Mouse (Mus musculus): ENCODE measurements around the gene Tanc2. TPM values are rescaled to one million over a fixed set of nuclear protein-coding genes. Genes with fewer than 3 reads are reported as not detected.

Gene Tanc2
- polyA plus RNA-seq, 1 experiment: 0.03 TPM

DNA sequence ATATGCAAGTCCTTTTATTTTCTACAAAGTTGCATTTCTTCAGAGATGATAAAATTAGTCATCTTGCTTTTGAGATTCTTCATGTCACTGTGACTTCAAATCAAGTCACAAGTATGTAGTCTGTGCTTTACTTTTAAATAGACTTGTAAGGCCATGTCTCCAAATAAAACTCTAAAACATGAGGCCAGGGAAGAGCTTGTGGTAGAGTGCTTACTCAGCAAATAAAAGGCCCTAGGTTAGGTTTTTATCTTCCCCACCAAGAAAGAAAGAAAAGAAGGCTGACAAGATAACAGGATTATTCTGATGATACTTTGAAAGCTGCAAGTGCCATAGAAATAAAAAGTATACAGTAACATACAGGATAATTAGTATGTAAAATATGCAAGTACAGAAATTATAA lies 188.0 kb downstream of the Tanc2 start:
- TF ChIP-seq TAL1 (IDR thresholded peaks at IDR 0.05; ENCODE audit: low read length) (no peak), GATA1 (IDR thresholded peaks at IDR 0.05; ENCODE audit: low read length) (no peak)

DNA sequence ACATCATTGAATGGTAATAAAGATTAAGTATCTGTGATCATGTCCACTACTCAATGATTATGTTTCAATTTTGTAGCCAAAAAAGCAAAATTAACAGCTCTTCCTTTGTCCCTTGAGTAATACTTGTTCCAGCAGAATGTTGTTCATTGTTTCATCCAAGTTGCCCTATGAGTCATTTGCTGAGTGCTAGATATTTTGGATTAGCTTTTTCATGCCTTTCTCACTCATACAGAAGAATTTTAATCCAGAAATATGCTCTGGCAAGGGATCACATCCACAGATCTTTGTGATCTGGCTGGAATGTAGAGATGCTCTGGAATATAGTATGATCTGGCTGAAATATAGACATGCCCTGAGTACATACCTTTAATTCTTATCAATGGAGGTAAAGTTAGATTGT lies 202.7 kb downstream of the Tanc2 start:
- Histone ChIP-seq H3K9me3 (ENCODE audit: control insufficient read depth, low read length) (no peaks in the 10 kb centered on the region), H3K36me3 (ENCODE audit: control insufficient read depth) (no peaks in the 10 kb centered on the region), H3K4me1 (ENCODE audit: control insufficient read depth) (no peaks in the 10 kb centered on the region), H3K27me3 (ENCODE audit: control insufficient read depth) (no peaks in the 10 kb centered on the region), H3K4me3 (replicated peaks) (no peak overlapping the region)
- TF ChIP-seq TAL1 (IDR thresholded peaks at IDR 0.05; ENCODE audit: low read length) (no peak), GATA1 (IDR thresholded peaks at IDR 0.05; ENCODE audit: low read length) (no peak)

More for the DNA sequence above, 188.0 kb downstream of the Tanc2 start:
- Histone ChIP-seq H3K36me3 (ENCODE audit: control insufficient read depth) (no peaks in the 10 kb centered on the region), H3K4me3 (replicated peaks) (no peak overlapping the region), H3K9me3 (ENCODE audit: control insufficient read depth, low read length) (no peaks in the 10 kb centered on the region), H3K27me3 (ENCODE audit: control insufficient read depth) (no peaks in the 10 kb centered on the region), H3K4me1 (ENCODE audit: control insufficient read depth) (no peaks in the 10 kb centered on the region)

DNA sequence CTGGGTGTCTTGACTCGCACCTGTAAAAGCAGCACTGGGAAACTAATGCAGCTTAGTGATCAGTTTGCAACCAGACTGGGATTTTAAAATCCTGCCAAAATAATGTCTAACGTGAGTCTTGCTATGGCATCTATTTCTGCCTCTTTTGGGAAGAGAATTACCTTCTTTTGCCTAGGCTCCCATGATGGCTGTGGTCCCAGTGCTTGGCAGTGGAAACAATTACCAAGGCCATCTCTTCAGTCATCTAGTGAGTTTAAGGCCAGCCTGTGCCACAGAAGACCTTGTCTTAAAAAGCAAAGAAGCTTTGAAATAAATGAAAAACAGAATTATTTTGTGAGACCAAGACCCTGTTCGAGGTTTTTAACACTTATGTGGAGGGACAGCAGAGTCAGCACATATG lies 213.9 kb downstream of the Tanc2 start:
- no peak overlapping the region for H3K4me3 ChIP-seq (replicated peaks)
- H3K27me3 ChIP-seq (ENCODE audit: control insufficient read depth): no peaks in the 10 kb centered on the region
- H3K4me1 ChIP-seq (ENCODE audit: control insufficient read depth): no peaks in the 10 kb centered on the region
- H3K36me3 ChIP-seq (ENCODE audit: control insufficient read depth): no peaks in the 10 kb centered on the region
- no peak for TF ChIP-seq TAL1 (IDR thresholded peaks at IDR 0.05; ENCODE audit: low read length)
- TF ChIP-seq GATA1 (IDR thresholded peaks at IDR 0.05; ENCODE audit: low read length): no peak
- H3K9me3 ChIP-seq (ENCODE audit: control insufficient read depth, low read length): no peaks in the 10 kb centered on the region

DNA sequence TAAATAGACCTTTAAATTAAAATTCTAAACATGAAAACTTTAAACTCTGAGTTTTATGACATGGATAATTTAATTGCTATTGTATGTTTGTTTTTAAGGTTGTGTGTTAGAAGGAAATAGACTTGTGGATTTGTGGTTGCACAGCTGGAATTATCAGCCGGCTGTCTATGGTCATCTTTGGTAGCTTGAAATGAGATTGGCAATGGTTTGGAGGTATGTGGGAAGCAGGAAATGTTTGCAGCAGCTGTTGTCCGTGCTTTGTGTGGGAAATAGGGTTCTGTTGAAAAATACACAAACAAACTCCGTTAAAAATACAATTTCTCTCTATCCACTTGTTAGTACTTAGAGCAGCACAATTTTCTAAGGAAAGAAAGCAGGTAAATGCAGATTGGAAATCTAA lies 215.0 kb downstream of the Tanc2 start:
- H3K36me3 ChIP-seq (ENCODE audit: control insufficient read depth): no peaks in the 10 kb centered on the region
- H3K9me3 ChIP-seq (ENCODE audit: control insufficient read depth, low read length): no peaks in the 10 kb centered on the region
- no peaks in the 10 kb centered on the region for H3K27me3 ChIP-seq (ENCODE audit: control insufficient read depth)
- H3K4me3 ChIP-seq (replicated peaks): no peak overlapping the region
- TF ChIP-seq GATA1 (IDR thresholded peaks at IDR 0.05; ENCODE audit: low read length) (no peak), TAL1 (IDR thresholded peaks at IDR 0.05; ENCODE audit: low read length) (no peak)
- H3K4me1 ChIP-seq (ENCODE audit: control insufficient read depth): no peaks in the 10 kb centered on the region

DNA sequence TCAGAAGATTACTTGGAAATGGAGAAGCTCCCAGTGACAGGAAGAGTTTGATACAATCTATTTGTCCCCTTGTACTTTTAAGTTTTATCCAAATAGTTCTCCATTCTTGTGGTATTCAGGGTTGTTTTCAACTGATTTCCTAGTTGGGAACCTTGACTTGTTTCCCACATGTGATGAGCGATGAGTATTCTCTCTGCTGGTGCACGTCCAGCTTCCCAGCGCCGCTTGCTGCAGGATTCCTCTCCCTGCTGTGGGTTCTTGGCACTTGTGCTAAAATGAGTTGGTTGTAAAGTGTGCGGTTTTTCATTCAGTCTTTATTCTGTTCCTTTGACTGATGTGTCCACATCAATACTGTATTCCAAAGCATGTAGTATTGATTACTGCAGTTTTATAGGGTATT lies 217.3 kb downstream of the Tanc2 start:
- Histone ChIP-seq H3K4me1 (ENCODE audit: control insufficient read depth) (no peaks in the 10 kb centered on the region), H3K36me3 (ENCODE audit: control insufficient read depth) (no peaks in the 10 kb centered on the region), H3K4me3 (replicated peaks) (no peak overlapping the region), H3K9me3 (ENCODE audit: control insufficient read depth, low read length) (no peaks in the 10 kb centered on the region), H3K27me3 (ENCODE audit: control insufficient read depth) (no peaks in the 10 kb centered on the region)
- TF ChIP-seq GATA1 (IDR thresholded peaks at IDR 0.05; ENCODE audit: low read length) (no peak), TAL1 (IDR thresholded peaks at IDR 0.05; ENCODE audit: low read length) (no peak)

DNA sequence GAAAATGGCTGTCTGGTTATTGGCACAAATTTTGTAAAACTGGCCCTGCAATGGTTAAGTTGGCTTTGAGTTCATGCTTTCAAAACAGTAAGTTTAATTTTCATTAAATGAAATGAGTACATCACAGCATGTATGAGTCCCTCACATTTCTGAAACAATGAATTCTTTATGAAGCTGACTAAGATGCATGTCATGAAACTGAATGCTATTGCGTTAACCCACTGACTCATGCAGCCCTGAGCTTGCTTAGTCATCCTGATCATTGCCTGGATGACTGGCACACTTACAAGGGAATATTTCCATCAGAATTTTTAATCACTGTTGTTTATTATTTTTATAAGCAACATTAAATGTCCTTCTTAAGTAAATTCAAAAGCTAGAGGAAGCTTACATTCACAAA lies 233.5 kb downstream of the Tanc2 start:
- H3K9me3 ChIP-seq (ENCODE audit: control insufficient read depth, low read length): no peaks in the 10 kb centered on the region
- TF ChIP-seq TAL1 (IDR thresholded peaks at IDR 0.05; ENCODE audit: low read length): no peak
- TF ChIP-seq GATA1 (IDR thresholded peaks at IDR 0.05; ENCODE audit: low read length): no peak

DNA sequence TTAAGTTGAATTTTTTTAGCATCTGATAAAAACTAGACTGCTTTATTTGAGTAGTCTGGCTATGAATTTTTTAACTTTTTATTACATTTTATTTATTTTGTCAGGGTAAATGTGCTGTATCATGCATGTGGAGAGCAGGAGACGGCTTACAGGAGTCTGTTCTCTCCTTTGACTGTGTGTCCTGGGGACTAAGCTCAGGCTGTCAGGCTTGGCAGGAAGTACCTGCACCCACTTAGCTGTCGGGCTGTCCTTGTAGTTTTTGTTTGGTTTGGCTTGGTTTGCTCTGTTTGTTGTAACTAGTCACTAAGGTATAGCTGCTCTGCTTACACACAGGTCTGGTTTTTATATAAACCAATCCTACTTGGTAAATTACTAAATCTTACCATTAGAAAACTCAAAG lies 234.0 kb downstream of the Tanc2 start:
- Histone ChIP-seq H3K27me3 (ENCODE audit: control insufficient read depth) (no peaks in the 10 kb centered on the region), H3K9me3 (ENCODE audit: control insufficient read depth, low read length) (no peaks in the 10 kb centered on the region), H3K36me3 (ENCODE audit: control insufficient read depth) (no peaks in the 10 kb centered on the region), H3K4me1 (ENCODE audit: control insufficient read depth) (no peaks in the 10 kb centered on the region), H3K4me3 (replicated peaks) (no peak overlapping the region)
- TF ChIP-seq TAL1 (IDR thresholded peaks at IDR 0.05; ENCODE audit: low read length) (no peak), GATA1 (IDR thresholded peaks at IDR 0.05; ENCODE audit: low read length) (no peak)

More for the DNA sequence above, 233.5 kb downstream of the Tanc2 start:
- no peaks in the 10 kb centered on the region for H3K36me3 ChIP-seq (ENCODE audit: control insufficient read depth)
- no peaks in the 10 kb centered on the region for H3K27me3 ChIP-seq (ENCODE audit: control insufficient read depth)
- no peak overlapping the region for H3K4me3 ChIP-seq (replicated peaks)
- H3K4me1 ChIP-seq (ENCODE audit: control insufficient read depth): no peaks in the 10 kb centered on the region

DNA sequence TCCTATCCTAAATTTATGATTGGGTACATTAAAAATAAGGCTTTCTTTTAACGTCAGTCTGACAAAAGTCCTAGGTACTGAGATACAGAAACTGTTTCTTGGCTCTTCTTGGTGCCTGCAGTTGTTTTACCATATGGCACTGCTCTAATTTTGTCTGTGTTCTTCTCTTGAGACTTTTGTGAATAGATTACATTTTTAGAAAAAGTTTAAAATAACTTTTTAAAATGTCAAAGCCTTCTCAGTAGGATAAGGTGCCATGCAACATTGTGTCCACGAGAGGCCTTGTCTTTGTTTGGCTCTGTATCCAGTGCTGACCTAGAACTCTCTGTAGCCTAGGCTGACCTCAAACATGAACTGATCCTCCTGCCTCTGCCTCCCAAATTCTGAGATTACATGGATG lies 238.4 kb downstream of the Tanc2 start:
- TF ChIP-seq GATA1 (IDR thresholded peaks at IDR 0.05; ENCODE audit: low read length) (no peak), TAL1 (IDR thresholded peaks at IDR 0.05; ENCODE audit: low read length) (no peak)
- Histone ChIP-seq H3K4me1 (ENCODE audit: control insufficient read depth) (no peaks in the 10 kb centered on the region), H3K27me3 (ENCODE audit: control insufficient read depth) (no peaks in the 10 kb centered on the region), H3K36me3 (ENCODE audit: control insufficient read depth) (no peaks in the 10 kb centered on the region), H3K4me3 (replicated peaks) (no peak overlapping the region), H3K9me3 (ENCODE audit: control insufficient read depth, low read length) (no peaks in the 10 kb centered on the region)

DNA sequence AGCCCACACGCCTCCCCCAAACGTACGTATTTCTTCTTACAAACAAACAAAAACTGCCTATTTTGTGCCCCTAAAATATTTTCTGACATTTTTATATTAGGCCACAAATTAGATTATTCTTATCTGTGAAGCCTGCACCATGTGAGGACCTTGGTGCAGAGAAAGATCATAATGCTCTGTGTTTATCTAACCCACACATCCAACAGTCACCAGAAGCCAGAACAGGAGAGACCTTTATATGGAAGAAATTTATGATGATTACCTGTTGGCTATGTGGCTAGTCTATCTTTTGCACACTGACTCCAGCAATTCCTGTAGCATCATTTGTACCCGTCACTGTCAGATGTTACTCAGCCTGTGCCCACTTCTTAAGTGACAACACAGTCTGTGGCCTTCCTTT lies 245.4 kb downstream of the Tanc2 start:
- no peaks in the 10 kb centered on the region for H3K9me3 ChIP-seq (ENCODE audit: control insufficient read depth, low read length)
- H3K36me3 ChIP-seq (ENCODE audit: control insufficient read depth): no peaks in the 10 kb centered on the region
- H3K4me3 ChIP-seq (replicated peaks): no peak overlapping the region
- no peak for TF ChIP-seq TAL1 (IDR thresholded peaks at IDR 0.05; ENCODE audit: low read length)
- H3K27me3 ChIP-seq (ENCODE audit: control insufficient read depth): no peaks in the 10 kb centered on the region
- peaks cover 33% of the 10 kb centered on the region for H3K4me1 ChIP-seq (ENCODE audit: control insufficient read depth)

DNA sequence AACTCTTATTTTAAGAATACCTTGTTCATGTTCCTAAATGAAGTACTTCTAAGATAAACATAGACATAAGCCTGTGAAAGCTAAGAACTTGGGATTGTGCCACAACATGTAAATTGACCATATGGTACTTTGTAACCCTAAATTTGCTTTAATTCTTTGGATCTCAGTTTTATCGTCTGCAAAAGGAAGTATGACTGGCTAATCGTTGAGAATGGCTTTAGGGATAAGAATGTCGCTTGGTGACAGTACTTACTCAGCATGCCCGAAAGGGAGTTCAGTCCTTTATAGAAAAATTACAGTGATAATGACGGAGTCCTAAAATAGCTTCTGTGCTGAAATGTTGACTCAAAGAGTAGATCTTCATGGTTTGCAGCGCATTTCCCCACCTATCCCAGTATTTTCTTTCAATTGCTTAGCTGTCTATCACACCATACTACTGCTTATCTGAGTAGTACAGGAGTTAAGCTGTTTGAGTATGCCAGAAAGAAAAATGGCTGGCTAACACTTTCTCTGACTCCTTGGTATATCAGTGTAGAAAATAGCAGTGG lies 246.6 kb downstream of the Tanc2 start:
- H3K4me3 ChIP-seq (replicated peaks): peak overlapping the region; percentile 14
- H3K4me1 ChIP-seq (ENCODE audit: control insufficient read depth): peaks cover 33% of the 10 kb centered on the region
- no peaks in the 10 kb centered on the region for H3K27me3 ChIP-seq (ENCODE audit: control insufficient read depth)
- no peaks in the 10 kb centered on the region for H3K9me3 ChIP-seq (ENCODE audit: control insufficient read depth, low read length)
- no peaks in the 10 kb centered on the region for H3K36me3 ChIP-seq (ENCODE audit: control insufficient read depth)
- TF ChIP-seq GATA1 (IDR thresholded peaks at IDR 0.05; ENCODE audit: low read length) (no peak), TAL1 (IDR thresholded peaks at IDR 0.05; ENCODE audit: low read length) (peak; percentile 22; the same call in 1 of the 3 replicates)

Measured in erythroblast, embryonic 14.5 days (primary cell).